Mouse (Mus musculus): ENCODE results near the gene Rrn3.

Gene Rrn3

GRCm38 (mm10) chr16:13848310-13848709, 67.8 kb downstream of the Rrn3 start:
- DNase-seq (ENCODE audit: low read depth, low spot score), result no peak

GRCm38 (mm10) chr16:13851446-13851845, 70.9 kb downstream of the Rrn3 start:
- no peak for DNase-seq (ENCODE audit: low read depth, low spot score)

- DNase-seq (ENCODE audit: low read depth, low spot score), result peak; percentile 57
Observed at GRCm38 (mm10) chr16:13853886-13854285, 73.4 kb downstream of the Rrn3 start.

Data from ZHBTc4 (cell line).